Mouse (Mus musculus): ENCODE results near the gene B4galnt1. TPM values are rescaled to one million over a fixed set of nuclear protein-coding genes. Genes with fewer than 3 reads are reported as not detected.

B4galnt1 gene
- polyA plus RNA-seq, 1 experiment from 2014 or later: 45.1 TPM

Other genes starting within 250 kb of the B4galnt1 start
- gene Ctdsp2, start 186.5 kb upstream of the B4galnt1 start, polyA plus RNA-seq (2015; fragmentation: Nextera tagmentation; extraction: Ambion mirVana): 21.9 and 26.9 TPM in 2 replicates
- gene Avil, start 164.5 kb upstream of the B4galnt1 start, polyA plus RNA-seq (2015; fragmentation: Nextera tagmentation; extraction: Ambion mirVana): 23.0 and 36.0 TPM in 2 replicates
- 53.3 and 65.1 TPM in 2 replicates for gene Tsfm, start 134.4 kb upstream of the B4galnt1 start, polyA plus RNA-seq (2015; fragmentation: Nextera tagmentation; extraction: Ambion mirVana)
- gene Mettl1, start 123.8 kb upstream of the B4galnt1 start, polyA plus RNA-seq (2015; fragmentation: Nextera tagmentation; extraction: Ambion mirVana): 22.5 and 25.7 TPM in 2 replicates
- 0.20 and 0.25 TPM in 2 replicates for gene Eef1akmt3, start 123.7 kb upstream of the B4galnt1 start, polyA plus RNA-seq (2015; fragmentation: Nextera tagmentation; extraction: Ambion mirVana)
- gene Cyp27b1, start 117.0 kb upstream of the B4galnt1 start, polyA plus RNA-seq (2015; fragmentation: Nextera tagmentation; extraction: Ambion mirVana): 0.12 and 0.28 TPM in 2 replicates
- gene March9, start 105.0 kb upstream of the B4galnt1 start, polyA plus RNA-seq (2015; fragmentation: Nextera tagmentation; extraction: Ambion mirVana): 5.4 and 6.3 TPM in 2 replicates
- 1,139 and 1,291 TPM in 2 replicates for gene Cdk4, start 101.7 kb upstream of the B4galnt1 start, polyA plus RNA-seq (2015; fragmentation: Nextera tagmentation; extraction: Ambion mirVana)
- gene Tspan31, start 95.0 kb upstream of the B4galnt1 start, polyA plus RNA-seq (2015; fragmentation: Nextera tagmentation; extraction: Ambion mirVana): 125 and 136 TPM in 2 replicates
- gene Agap2, start 89.9 kb upstream of the B4galnt1 start, polyA plus RNA-seq (2015; fragmentation: Nextera tagmentation; extraction: Ambion mirVana): 1.9 and 2.3 TPM in 2 replicates
- 146 and 151 TPM in 2 replicates for gene Os9, start 44.1 kb upstream of the B4galnt1 start, polyA plus RNA-seq (2015; fragmentation: Nextera tagmentation; extraction: Ambion mirVana)
- gene Slc26a10, start 15.4 kb downstream of the B4galnt1 start, polyA plus RNA-seq (2015; fragmentation: Nextera tagmentation; extraction: Ambion mirVana): 0.83 and 0.93 TPM in 2 replicates
- 38.1 and 42.0 TPM in 2 replicates for gene Arhgef25, start 24.9 kb downstream of the B4galnt1 start, polyA plus RNA-seq (2015; fragmentation: Nextera tagmentation; extraction: Ambion mirVana)
- gene Dtx3, start 30.5 kb downstream of the B4galnt1 start, polyA plus RNA-seq (2015; fragmentation: Nextera tagmentation; extraction: Ambion mirVana): 188 and 221 TPM in 2 replicates
- 20.2 and 20.7 TPM in 2 replicates for gene Pip4k2c, start 46.4 kb downstream of the B4galnt1 start, polyA plus RNA-seq (2015; fragmentation: Nextera tagmentation; extraction: Ambion mirVana)
- 102 and 104 TPM in 2 replicates for gene Kif5a, start 98.1 kb downstream of the B4galnt1 start, polyA plus RNA-seq (2015; fragmentation: Nextera tagmentation; extraction: Ambion mirVana)
- gene Dctn2, start 101.1 kb downstream of the B4galnt1 start, polyA plus RNA-seq (2015; fragmentation: Nextera tagmentation; extraction: Ambion mirVana): 285 and 322 TPM in 2 replicates
- 14.5 and 16.7 TPM in 2 replicates for gene Mbd6, start 123.8 kb downstream of the B4galnt1 start, polyA plus RNA-seq (2015; fragmentation: Nextera tagmentation; extraction: Ambion mirVana)
- gene Mars, start 146.6 kb downstream of the B4galnt1 start, polyA plus RNA-seq (2015; fragmentation: Nextera tagmentation; extraction: Ambion mirVana): 103 and 110 TPM in 2 replicates
- gene Arhgap9, start 156.7 kb downstream of the B4galnt1 start, polyA plus RNA-seq (2015; fragmentation: Nextera tagmentation; extraction: Ambion mirVana): 1.0 and 1.4 TPM in 2 replicates
- gene Gli1, start 176.7 kb downstream of the B4galnt1 start, polyA plus RNA-seq (2015; fragmentation: Nextera tagmentation; extraction: Ambion mirVana): 2.2 and 2.9 TPM in 2 replicates
- not detected in 2 replicates for gene Inhbe, start 189.2 kb downstream of the B4galnt1 start, polyA plus RNA-seq (2015; fragmentation: Nextera tagmentation; extraction: Ambion mirVana)
- not detected in 2 replicates for gene Inhbc, start 205.2 kb downstream of the B4galnt1 start, polyA plus RNA-seq (2015; fragmentation: Nextera tagmentation; extraction: Ambion mirVana)
- 30.6 and 33.3 TPM in 2 replicates for gene R3hdm2, start 215.1 kb downstream of the B4galnt1 start, polyA plus RNA-seq (2015; fragmentation: Nextera tagmentation; extraction: Ambion mirVana)